Mouse (Mus musculus): ENCODE data around the gene Fem1a.

GRCm38 (mm10) chr17:56282802-56283201 lies 26.2 kb downstream of the Fem1a start:
- TF ChIP-seq POLR2A (IDR thresholded peaks at IDR 0.05; ENCODE audit: control insufficient read depth, extremely low read depth, insufficient read depth, low read length, poor library complexity) (no peak), CTCF (IDR thresholded peaks at IDR 0.05; ENCODE audit: borderline replicate concordance, control insufficient read depth, extremely low read depth, insufficient read depth, low read length, poor library complexity) (no peak)
